Mouse (Mus musculus) hindlimb bud, embryonic 11.5 days (tissue): ENCODE data around the gene Piga.

Experiments
- DNase-seq: peaks from one replicate; pipeline ENCODE4 v3.0.0-alpha.2; 2012; ENCODE audit warnings: low read depth, low spot score; ENCODE audit errors: extremely low spot score

Gene Piga

DNA sequence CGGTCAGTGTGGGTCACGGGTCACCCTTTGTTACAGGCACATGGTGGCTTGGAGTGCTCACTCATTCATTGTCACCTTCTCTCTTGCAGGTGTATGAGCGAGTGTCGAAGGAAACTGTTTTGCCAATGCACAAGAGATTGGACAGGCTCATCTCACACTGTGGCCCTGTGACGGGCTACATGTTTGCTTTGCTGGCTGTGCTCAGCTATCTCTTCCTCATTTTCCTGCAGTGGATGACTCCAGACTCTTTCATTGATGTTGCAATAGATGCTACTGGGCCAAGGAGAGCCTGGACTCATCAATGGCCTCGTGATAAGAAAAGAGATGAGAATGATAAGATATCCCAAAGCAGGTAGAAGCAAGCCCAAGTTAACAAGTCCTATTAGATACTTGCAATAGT lies 12.0 kb downstream of the Piga start:
- DNase-seq, result no peak

DNA sequence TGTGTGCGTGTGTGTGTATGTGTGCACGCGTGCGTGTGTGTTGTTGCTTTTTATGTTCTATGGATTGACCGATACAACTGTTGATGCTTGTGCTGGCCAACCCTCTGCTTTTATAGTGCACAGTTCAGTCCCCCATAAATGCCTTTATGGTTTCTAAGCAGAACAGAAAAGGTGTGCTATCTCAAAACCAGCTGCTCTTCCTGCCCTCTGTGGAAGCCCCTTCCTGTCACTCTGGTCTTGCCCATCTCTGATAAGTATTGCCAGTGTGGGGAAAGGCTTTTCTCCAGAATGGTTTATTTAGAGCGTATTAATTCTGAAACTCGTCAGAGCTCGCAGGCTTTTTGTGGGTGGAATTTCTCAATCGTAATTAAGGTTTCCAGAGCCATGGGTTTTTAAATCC lies 13.1 kb downstream of the Piga start:
- no peak for DNase-seq

DNA sequence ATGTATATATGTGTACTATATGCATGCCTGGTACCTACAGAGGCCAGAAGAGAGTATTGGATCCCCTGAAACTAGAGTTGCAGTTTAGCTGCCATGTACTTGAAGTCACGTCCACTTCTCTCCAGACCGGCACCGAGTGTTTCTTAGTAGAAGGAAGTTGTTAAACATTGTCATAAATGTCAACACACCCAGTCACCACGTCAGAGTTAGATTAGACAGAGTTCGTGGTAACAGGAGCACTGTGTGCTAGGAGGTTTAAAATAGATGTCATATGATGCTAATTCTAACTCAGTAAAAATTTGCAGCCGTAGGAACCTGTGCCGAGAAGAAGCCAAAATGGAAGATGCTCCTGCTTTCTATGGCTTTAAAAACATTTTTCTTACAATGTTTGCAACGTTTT lies 17.1 kb downstream of the Piga start, which contains the start of gene Asb11:
TSS of gene Asb11 (plus strand) at position 286 of the 400 bp plus-strand sequence.
- DNase-seq, result no peak

DNA sequence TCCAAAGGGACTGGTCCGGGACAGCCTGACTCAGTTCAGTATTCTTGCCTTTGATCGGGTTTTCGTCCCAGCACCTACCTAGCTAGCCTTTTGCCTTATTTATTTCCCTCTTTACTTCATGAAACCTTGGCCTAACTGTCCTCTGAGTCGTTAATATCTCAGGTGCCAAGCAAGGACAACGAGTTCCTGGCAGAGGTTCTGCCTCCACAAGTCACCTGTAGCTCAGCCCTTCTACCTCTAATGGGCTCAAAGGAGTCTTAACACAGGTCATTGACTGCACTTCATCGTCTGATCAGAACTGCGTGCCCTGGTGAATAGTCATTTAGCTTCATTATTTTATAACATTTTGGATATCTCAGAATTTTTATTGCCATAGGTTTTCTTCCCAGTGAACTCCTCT lies 19.9 kb downstream of the Piga start:
- no peak for DNase-seq

DNA sequence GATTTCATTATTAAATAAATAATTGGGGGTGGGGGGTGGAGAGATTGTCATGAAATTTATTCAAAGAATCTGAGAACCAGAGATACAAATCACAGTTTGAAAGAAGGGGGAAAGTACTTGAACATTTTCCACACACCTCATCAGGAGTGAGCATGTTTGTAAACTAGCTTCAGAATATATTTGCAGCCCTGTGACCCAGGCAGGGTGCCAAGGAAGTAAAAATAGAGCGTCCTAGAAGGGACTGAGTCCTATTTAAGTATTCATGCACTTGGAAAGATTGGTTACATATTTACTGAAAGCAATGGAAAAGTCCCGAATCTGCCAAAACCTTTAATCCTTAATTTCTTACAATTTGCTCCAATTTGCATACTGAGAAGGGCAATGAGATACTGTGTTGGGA lies 20.6 kb downstream of the Piga start:
- no peak for DNase-seq

- DNase-seq, result no peak
Observed at GRCm38 (mm10) chrX:164440703-164441102, 21.1 kb downstream of the Piga start.

DNA sequence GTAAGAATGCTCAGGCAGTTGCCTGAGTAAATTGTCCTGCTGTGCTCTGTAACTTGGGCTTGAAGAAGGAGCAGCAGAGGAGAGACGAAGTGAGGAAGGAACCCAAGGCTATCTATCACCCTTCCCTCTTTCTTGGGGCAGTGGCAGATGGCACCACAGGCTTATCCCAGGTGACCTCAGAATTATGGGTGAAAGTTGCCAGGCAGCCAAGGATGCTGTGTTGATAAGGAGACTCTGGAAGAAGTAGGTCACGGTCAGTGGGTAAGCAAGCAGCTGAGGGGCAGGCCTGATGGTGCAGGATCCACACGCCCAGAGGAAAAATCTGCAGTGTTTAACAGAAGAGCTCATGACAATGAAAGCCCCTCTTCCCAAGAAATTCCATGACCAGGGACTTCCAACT lies 21.7 kb downstream of the Piga start:
- DNase-seq, result no peak

GRCm38 (mm10) chrX:164445601-164446000 lies 26.0 kb downstream of the Piga start:
- DNase-seq, result no peak

GRCm38 (mm10) chrX:164446106-164446551 lies 26.5 kb downstream of the Piga start:
- DNase-seq, result no peak

DNA sequence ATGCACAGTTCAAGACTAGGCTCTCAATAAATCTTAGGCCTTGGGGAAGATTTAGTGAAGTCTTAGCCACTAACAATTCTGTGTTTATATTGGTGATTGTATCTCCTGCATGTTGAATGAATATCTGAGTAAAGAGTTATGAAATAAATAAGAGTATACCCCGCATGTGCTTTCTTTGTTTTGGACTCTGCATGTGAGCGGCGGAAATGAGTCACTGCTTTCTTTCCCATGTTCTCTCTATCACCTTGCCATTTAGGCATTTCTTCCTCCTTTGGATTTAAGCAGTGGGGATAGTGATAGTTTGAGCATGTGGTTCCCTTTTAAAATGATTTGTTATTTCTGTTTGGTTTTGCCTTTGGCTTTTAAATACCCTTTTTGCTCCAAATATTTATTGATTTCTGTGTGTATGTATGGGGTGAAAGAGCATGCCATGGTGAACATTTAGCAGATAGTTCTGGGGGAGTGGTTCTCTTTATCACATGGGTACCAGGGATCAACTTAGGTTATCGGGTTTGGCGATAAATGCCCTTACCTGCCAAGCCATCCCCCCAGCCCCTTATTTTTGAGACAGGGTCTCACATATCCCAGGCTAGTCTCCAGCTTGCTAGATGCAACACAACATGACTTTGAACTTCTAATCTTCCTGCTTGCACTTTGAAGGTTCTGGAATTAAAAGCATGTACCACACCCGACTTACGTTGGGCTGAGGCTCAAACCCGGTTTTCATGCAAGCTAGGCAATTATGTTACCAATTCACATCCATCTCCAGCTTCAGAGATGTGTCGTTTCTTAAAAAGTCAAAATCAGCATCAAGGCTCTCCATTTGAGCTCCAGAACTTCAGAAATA lies 27.5 kb downstream of the Piga start:
- no peak for DNase-seq

DNA sequence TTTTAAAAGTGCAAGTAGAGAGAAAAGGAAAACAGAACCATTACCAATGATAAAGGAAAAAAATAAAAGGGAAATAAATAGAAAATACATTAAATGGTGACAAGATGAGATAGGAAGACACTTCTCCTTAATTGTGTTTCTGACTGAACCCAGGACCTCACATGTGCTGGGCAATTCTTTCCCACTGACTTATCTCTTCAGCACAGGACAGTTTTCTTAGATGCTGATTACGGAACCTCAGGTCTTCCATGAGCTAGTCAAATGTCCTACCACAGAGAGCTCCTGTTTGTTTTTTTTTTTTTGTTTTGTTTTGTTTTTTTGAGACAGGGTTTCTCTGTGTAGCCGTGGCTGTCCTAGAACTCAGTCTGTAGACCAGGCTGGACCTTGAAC lies 28.1 kb downstream of the Piga start:
- DNase-seq, result no peak

DNA sequence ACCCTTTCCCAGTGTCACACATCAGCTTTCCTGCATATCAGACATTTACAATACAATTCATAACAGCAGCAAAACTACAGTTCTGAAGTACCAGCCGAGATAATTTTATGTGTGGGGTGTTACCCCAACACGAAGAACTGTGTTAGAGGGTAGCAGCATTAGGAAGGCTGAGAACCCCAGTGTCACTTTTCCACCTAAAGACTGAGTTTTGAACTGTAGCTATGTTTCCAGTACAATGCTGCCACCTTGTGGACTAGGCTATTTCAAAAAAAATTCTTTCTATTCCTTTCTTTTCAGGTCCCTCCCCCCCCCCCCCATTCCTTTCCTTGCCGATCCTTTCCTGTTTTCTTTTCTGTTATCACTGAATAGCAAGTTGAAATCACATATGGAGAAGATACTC lies 29.6 kb downstream of the Piga start:
- DNase-seq, result peak; percentile 44

DNA sequence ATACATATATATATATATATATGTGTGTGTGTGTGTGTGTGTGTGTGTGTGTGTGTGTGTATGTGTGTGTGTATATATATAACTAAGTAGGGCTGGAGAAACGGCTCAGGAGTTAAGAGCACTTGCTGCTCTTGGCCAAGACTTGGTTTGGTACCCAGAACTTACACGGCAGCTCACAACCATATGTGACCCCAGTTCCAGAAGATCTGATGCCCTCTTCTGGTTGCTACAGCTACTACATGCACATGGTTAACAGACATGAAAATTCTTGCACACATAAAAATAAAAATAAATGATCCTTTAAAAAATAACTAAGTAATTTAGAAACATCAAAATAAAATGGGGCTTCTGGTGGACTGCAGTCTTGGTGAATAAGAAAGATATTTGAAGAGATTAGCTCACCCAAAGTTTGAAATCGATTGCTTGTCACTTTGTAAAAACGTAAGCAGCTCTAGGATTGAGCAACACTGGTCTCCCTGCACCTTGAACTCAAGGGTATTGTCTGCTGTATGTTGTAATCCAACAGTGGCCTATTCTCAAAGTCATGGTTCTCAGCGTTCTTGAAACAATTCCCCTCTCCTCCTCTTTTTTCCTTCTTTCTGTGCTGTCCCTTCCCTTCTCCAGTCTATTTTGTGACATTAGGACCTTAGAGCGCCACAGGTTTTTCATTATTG lies 39.8 kb downstream of the Piga start:
- no peak for DNase-seq
